Mouse (Mus musculus) inflammation-experienced regulatory T-cells, adult 6 months (primary cell): ENCODE results near the gene Tspan5. TPM values are rescaled to one million over a fixed set of nuclear protein-coding genes. Genes with fewer than 3 reads are reported as not detected.

Source experiments
- ATAC-seq: one replicate; pipeline ENCODE4 v1.8.0; 2017
- polyA plus RNA-seq, 3 experiments: library from polyadenylated mRNA; unstranded; fragments of 100-300 nt; shearing (Covaris generic); gene quantifications; one replicate each; pipeline ENCODE4 v1.2.1; 2017

The Tspan5 gene
- polyA plus RNA-seq, 3 experiments from 2014 or later, result 4.1 to 11.4 (median 8.2) TPM

DNA sequence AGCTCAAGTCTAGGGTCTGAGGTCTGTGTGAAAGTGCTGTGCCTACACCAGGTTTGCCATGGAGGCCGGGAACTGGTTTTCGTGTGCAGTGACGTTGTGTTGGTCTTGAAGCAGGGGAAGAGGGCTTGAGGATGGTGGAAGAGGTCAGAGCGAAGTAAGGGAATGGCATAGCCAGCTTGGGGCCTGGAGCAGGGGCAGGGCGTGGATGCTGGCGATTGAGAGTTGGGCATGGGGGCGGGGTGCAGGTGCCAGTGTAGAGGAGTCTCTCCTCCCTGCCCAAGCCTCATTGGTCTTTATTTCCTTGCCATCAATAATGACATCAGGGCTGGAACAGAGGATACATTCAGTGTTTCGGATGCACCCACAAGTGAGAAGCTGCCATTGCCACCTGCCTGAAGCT is 67.5 kb downstream of the Tspan5 start:
- ATAC-seq, result no peak

DNA sequence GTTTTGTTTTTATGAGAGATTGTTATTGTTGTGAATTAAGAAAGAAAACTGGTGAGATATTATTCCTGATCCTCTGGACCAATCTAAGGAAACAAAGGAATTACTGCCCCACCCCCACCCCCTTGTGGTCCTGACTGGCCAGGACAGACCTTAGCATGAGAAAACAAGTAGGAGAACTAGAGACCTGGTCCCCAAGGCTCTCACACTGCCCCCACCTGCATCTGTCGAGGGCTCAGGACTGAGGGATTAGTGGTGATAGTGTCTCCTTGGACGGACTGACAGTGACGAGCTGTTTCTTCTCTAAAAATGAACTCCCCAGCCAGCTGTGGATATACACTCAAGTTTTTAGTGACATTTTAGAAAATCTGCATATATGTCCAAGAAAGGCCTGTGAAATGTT is 70.6 kb downstream of the Tspan5 start:
- no peak for ATAC-seq

DNA sequence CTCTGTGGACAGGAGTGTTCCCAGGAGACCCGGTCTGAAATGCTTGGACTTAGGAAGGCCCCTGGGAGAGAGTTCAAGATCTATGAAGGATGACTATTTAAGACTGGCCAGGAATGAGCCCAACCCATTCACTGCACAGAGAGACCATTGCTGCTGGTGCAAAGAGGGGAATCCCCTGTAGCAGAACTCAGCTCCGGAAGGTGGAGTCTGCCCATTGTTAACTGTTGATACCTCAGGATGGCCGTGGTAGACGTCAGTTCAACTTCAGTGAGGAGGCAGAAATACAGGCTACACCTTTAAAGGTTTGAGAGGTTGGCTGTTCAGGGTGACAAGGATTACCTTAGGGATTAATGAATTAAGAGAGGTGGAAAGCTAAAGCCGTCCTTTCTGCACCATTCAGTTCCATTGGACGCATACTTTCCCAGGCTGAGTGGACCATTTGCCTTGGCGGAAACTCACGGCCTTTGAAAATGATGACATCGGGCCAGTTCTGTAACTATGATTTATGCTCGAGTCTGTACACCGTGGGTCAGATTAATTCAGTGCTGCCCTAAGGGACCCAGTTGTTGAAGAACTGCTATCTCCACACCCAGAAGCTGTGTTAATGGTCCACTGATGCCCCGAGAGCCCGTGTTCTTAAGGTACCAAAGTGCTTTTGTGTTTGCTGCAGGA is 71.3 kb downstream of the Tspan5 start:
- ATAC-seq, result peak; percentile 75

DNA sequence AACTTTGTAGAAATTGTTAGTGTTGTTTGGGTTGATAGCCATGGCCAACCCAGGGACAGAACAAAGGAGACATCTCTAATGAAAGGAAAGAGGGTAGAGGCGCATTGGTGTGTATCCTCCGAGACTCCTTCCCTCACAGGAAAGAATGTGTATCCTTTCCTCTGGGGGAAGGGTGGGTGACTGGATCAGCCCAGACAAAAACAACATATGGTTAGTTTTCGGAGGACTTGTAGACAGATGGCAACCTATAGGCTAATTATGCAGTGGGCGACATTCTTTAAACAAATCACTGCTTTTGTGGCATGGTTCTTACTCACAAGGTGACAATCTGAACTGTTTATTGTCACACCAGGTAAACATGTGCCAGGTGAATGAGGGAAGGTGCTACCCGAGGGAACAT is 72.5 kb downstream of the Tspan5 start:
- ATAC-seq, result no peak

DNA sequence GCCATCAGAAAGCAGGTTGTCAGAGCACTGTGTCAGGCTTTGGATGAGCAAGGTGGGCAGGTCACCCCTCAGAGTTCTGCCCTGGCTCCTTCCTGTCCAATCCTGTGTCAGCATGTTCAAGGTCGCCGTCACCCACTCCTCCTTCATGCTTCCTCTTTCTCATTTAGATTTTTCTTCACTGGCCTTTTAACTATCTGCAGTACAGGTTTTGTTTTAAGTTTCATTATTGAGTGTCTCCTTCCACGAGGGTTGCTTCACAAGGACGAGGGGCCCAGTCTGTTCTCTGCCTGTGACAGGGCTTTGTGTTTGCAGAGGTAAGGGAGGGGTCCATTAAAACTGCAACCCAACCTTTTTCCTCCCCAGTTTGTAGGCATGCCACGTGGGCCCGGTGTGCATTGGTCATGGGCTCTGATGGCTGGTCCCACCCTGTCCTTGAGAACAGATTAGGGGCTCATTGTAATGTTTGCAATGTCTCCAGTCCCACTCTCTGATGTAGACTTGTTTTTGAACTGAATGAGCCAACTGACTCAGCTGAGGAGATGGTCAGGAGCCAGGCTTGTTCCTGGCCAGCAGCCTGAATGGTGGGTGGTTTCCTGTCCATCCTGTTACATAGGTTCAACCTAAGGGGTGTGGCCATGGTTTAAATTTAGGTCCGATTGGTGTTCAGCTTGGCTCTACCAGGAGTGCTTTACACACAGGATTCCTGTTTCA is 73.3 kb downstream of the Tspan5 start:
- no peak for ATAC-seq

DNA sequence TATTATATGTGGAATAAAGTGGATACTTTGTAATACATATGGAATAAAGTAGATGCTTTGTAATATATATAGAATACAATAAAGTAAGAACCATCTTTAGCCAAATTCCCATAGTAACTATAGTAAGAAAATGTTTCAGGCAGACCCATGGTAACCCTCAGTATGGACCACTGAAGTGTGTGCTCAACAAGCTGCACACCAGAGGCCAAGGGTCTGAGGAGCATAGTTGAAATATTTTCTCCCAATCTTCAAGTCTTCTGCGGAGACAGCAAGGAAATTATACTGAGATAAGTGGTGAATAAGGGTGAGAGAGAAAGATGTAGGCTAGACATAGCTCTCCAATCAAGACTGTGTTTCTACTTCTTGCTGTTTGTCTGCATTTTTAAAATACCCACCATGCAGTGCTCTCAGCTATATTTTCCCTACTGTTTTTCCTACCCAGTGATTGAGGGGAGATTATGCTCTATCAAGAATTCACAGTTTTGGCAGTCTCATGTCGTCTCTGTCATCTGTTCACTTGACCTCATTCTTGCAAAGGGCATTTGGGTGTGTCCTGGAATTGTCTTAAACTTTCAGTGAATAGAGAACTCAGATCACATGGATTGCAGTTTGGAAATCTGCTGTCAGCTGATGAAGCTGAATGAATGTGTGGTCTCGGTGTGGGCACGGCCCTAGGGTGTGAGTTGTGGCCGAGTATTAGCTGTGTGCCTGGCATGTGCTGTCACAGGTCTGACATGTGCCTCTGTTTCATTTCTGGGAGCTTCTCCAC is 75.1 kb downstream of the Tspan5 start:
- ATAC-seq, result no peak

DNA sequence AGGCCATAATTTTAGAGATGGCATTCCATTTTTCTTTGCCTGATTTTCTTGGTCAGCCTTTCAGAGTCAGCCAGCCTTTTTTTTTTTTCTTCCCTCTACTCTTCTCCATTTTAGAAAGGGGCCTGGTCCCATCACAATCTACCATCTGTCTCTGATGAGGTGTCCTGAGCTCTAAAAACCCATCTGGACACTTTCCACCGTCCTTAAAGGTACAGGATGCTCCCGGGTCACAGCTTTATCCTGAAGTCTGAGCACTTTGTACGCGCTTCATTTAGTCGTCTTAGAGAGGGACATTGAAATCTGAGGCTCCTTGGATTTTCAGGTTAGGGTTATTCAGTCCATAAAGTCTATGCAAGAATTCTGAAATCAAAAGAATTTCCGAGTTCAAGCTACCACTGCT is 77.9 kb downstream of the Tspan5 start:
- ATAC-seq, result no peak

DNA sequence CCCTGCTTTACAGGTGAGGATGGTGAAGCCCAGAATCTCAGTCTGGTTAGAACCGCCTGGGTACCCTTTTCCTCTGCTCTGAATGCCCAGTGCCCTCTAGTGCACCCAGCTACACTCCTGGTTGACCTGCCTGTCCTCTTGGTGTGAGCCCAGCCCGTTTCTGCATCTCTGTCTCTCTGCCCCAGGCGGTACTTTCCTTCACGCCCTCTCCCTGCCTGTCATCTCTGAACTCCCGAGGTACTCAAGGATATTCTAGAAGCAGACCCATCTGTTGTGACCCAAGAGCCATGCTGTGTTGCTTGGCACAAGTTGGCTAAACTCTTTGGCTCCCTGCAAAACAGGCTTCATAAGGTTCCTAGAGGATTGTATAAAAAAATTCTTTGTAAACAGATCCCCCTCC is 78.3 kb downstream of the Tspan5 start:
- no peak for ATAC-seq

DNA sequence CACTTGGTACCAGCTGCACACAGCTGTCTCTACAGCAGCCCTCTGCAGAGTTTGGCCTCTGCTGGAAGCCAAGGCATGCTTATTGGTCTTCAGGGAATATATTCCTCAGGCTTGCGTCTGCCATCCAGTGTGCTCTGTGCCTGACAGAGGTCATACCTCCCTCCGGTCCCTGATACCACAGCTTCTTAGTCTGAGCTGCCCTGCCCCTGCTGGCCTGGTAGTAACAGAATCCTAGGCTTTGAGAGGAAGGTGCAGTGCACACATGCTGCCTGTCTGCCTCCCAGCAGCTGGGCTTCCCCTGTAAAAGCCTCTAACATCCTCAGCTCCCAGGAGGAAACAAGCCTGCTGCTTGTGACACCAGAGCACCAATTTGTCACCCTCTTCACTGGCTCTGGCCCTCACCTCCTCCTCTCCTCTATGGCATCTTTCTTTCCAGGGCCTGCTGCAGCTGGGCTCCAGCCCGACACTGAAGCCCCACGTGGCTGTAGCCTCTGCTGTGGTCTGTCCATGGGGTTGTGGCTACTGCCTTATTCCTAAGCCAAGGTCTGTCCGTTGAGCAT is 80.0 kb downstream of the Tspan5 start:
- ATAC-seq, result no peak

DNA sequence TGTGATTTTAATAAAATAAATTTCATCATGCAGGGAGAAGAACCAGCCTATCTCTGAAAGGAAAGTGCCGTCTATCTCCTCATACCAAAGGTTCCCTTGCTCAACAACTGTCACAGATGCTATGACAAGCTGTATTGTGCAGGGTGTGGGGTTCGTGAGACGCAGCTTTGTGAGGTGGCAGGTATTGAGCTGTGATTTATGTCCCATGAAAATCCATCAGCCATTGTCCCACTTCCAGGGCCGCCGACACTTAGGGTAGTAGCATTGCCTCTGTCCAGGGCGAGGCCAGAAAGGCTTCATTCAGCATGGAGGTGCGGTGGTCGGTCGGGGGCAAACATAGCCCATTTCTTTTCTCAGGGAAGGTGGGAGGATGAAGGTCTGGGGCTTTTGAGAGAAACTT is 81.9 kb downstream of the Tspan5 start:
- no peak for ATAC-seq

DNA sequence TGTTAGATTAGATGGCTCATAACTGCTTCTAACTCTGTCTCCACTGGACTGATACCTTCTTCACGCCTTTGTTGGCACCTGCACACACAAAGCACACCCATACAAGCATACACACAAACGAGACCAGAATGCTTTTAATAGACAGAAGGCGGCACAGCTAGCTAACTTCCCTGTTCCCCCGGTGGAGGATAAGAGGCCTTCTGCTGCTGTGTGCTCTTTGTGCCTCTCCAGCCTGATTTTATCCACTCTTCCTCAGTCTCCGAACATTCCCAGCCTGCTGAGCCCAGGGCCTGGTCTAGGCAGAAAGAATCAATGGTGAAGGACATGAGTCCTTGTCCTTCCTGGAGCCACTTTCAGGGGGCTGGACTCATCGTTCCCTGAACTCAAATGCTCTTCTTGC is 83.3 kb downstream of the Tspan5 start:
- no peak for ATAC-seq

DNA sequence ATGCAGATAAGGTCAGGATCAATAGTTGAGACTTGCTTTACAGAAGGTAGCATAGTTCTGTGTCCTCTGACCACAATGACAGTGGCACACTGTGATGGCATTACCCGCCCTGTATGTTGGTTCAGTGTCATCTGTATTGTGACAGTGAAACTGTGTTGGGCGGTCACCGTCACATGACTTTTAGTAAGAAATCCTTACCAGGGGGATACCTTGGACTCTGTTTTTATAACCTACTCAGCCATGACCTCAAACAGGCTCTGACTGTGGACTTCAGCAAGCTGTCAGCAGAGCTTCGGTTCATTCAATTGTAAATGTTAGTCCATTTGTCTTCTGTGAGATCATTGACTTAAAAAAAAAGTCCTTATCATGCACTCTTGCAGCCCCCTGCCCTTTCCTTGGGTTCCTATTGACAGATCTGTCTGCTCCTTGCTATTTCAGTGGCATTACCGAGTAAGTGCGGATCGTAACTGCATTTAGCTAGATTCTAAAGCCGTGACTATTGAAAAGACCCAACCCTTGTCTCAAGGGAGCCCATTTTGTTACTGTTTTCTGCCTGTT is 84.3 kb downstream of the Tspan5 start:
- ATAC-seq, result no peak

DNA sequence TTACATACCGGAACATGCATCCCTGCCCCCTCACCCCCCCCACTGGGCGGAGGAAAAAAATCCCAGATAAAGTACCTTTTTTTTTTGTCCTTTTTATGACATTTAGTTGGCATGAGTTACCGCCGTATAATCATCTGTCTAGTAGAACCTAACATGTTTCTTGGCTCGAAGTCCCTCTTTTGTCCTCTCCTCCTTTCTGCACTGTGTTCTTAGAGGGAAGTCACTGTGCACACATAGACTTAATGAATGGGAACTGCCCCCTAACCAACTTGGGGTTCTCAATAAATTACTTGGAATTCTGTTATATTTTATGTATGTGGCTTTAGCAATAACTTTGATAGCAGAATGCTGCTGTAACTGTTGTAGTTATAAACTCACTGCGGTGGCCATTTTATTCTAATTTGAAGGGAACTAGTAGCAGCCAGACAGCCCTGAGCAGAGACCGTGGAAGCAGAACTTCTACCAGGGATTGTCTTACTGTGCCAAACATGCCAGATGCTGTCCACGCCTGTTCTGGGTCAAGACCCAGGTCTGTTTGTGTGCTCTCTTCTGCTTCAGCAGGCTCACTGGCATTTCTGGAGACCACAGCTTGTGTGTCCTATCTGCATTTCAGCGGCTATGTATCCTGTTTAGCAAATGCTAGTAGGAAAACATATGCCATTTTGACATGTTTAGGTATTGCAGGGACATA is 91.0 kb downstream of the Tspan5 start:
- no peak for ATAC-seq

DNA sequence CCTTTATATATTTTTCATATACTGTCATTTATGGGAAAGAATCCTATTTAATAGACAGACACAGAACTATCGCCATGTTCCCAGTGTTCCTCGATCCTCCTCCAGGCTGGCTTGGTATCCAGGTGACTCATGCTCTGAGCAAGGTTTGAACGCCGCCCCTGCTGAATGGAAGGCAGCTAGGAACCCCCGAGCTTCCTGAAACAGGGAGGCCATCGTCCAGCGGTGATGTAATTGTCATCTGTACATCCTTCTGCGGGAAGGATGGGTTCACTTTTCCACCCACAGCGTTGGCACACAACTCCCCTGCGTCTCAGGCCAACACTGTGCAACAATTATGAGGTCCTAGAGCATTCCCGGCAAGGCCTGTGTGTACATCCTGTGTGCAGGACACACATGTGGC is 92.2 kb downstream of the Tspan5 start:
- no peak for ATAC-seq

DNA sequence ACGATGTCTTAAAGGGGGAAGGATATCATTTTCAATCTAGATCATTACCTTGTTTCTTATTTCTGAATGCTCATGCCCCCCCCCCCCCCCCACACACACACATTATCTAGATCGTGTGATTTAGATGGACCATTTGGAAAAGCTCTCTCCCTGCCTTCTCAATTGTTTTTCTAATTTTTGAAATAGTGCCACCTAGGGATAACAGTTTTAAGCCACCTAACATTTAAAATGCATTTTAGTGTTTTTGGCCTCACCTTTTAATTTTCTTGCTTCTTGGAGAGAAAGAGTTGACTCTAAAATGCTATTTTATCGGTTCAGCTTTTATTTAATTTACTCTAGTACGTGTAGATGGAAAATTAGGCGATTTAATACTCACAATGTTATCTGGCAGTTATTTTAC is 94.9 kb downstream of the Tspan5 start:
- ATAC-seq, result no peak

DNA sequence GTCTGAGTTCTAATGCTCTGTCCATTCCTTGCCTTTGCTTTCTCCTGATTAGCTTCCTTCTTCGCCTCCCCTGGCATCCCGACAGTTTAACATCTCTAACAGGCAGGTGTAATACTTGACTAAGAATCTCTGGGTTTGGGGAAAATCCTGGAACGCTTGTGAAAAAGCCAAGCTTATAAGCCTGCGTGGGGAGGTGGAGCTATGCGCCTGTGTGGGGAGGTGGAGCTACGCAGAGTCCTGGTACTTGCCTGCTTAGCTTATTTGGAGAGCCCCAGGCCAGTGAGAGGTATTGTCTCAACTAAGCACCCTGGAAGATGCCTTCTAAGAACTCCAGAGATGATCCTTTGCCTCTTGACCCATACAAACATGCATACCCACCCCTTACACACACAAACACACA is 95.7 kb downstream of the Tspan5 start:
- ATAC-seq, result no peak

DNA sequence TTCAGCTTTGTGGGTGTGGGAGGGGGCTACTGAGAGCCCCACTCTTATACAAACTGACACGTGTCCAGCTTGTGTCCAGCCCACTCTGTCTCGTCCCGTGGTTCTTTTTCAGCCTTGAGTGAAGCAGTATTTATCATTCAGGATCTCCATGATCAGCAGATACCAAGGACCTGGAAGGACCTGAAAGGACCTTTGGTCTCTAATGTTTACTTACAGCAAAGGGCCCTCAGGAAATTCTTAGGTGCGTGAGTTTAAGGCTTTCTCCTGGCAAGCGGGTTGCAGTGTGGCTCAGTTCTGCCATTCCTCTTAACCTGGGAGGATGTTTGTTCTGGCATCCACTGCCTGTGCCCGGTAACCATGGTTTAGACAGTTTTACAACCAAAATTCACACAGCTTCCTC is 97.7 kb downstream of the Tspan5 start:
- no peak for ATAC-seq

DNA sequence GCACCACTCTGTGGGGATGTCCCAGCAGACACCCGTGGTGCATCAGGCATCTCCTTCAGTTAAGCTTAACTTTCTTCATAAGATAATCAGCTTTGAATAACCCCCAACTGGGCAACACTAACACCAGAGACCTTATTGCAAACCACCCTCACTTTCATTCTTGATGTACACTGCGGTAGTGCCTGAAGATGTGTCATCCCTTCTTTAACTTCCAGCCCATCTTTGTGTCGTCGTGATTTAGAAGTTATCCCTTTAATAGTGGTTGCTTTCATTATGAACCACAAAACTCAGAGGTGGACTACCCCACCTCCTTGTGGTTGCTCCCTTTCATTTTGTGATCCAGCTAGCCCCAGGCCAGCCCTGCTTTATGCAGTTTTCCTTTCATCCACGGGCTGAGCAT is 99.3 kb downstream of the Tspan5 start:
- ATAC-seq, result peak; percentile 57

DNA sequence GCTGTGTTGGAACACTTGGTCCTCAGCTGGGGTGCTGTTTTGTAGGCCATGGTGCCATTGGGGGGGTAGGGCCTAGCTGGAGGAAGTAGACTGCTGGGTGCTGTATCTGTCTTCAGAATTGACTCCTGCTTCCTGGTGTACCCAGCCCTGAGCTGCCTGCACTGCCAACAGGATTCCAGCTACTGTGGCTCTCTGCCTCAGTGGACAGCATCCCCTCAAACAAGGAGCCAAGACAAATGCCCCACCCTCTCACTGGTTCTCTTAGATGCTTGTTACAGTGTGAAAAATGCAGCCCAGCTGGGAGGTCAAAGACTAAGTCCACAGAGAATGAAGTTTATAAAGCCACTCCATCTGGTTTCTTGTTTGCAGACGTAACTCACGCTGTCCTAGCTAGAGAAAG is 101.2 kb downstream of the Tspan5 start:
- no peak for ATAC-seq

DNA sequence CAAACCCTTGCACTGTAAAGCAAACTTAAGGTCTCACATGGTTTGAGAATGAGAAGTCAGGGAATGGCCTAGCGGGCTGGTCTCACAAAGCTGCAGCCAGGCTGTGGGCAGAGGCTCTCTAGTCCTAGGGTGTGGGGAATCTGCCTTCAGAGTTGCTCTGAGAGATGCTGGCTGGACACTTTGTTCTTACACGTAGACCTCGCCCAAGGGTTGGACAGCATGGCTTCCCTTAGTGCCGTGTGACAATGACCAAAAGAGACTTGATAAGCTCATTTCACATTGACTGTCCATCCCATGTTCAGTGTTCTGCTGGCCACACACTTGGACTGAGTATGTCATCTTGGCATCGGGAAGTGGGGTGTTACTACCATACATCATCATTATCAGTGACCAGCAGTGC is 101.6 kb downstream of the Tspan5 start:
- no peak for ATAC-seq

DNA sequence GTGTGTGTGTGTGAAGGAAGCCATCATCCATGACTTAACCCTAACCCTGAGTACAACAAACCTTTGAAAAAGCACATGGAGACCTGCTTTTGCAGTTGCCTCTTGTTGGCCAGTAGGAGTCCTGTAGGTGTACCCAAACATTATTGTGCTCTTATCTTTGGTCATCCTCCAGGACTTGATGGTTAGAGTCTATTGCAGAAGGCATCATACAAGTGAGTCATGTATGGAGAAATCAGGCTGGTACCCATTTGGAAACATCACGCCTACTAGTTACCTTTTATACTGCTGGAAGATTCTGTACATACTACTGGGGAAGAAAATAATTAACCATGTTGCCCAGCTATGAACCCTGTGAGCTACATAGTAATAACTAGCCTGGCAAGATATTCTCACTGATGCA is 103.8 kb downstream of the Tspan5 start:
- ATAC-seq, result no peak

DNA sequence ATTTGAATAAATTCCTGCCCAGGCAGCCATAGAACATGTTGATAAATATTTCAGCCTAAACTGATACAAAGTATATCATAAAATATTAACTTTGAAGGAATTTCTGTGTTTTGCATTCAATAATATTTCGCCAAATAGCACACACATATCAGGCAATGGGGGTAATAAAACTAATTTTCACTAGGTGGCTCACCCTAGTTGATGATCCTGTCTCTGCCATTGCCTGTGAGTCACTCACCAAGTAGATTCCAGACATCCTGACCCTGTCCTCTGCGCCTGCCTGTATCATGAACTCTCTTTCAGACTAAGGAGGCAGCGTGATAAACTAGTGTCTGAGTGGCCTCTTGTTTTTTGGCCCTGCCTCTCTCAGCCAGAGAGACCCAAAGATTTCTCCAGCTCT is 105.8 kb downstream of the Tspan5 start:
- no peak for ATAC-seq
